Mouse (Mus musculus): ENCODE data around the gene Tgm1.

The Tgm1 gene

DNA sequence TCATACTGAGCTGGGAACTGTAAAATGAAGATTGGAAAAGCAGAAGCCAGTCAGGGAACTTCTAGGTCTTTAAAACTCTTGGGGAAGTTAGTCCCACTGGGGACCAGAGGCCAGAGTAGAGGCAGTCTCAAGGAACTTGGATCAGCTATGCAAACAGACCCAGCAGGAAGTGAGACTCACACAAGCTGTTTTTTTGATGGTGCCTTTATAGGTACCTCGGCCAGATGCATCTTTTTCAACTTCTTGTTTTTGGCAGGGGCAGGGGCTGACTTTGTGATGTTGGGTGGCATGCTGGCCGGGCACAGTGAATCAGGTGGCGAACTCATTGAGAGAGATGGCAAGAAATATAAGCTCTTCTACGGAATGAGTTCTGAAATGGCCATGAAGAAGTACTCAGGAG lies 36.1 kb downstream of the Tgm1 start:
- no peak for DNase-seq (ENCODE audit: low spot score in 2 of 2)

DNA sequence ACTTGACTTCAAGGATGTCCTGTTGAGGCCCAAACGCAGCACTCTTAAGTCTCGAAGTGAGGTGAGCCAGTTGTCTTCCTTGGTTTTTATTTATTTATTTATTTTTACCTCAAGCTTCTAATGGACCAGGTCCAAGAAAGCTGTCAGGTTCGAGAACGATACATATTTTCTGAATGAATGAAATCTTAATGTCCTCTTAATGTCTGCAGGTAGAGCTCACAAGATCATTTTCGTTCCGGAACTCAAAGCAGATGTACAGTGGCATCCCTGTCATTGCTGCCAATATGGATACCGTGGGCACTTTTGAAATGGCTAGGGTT lies 41.0 kb downstream of the Tgm1 start:
- DNase-seq (ENCODE audit: low spot score in 2 of 2) = no peak

DNA sequence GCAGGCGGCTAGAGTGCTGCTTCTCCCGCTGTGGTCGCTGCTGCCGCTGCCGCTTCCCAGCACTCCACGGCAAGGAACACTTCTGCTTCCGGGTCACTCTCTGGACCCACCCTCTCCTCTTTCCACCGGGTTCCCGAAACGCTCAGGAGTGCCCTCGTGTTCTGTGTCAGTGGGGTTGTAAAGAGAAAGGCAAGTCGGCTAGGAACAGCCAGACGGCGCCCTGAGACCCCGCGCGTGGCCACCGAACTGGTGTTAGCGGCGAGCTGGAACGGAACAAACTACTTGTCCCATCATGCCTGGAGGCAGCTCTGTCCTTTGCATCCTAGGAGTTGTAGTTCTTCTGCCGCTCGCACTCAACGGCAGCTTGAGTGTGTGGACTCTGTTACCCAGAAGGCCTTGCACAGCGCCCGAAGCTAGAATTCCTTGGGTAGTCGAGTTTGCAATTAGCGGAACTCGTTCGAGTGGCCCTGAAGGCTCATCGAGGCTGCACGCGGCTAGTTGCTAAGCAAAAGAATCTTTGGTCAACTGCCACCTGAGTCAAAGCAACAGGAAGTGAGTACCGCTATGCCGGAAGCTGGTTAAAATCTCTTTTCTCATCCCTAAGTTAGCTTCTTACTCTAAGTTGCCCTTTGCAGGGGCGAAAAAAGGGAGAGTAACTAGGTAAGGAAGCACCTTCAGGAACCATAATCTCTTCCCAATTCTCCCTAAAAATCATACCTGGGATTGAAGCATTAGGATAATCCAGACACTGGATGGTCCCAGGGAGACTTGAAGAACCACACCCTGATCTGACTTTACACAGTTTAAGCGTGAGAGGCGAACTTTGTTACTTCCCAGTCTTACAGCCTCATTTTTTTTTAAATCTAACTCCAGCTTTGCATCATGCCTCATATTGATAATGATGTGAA lies 41.6 kb downstream of the Tgm1 start, which contains the start of the genes Gmpr2 and Nedd8:
Gene Gmpr2 (plus strand): TSS at position 109 of the 908 bp plus-strand sequence.
Gene Nedd8 (minus strand): TSS at position 292 of the 908 bp plus-strand sequence.
- peak; percentile 87 to 90 for DNase-seq (ENCODE audit: low spot score in 2 of 2)

DNA sequence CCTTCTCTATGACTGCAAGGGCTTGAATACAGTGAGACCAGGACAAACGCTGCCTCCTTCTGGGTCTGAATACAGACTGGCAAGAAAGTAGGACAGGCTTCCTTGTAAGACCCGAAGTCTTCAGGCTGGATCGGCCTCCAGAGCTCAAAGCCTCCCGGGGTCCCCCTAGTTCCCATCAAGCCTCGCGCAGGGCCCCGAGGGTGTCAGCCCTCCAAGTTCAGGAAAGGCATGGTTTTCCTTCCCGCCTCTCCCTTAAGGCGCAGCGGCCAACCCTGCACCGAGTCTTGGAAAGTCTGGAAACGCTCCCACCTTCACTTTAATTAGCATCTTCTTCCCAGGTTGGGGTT lies 42.3 kb downstream of the Tgm1 start:
- DNase-seq (ENCODE audit: low spot score in 2 of 2) = no peak

DNA sequence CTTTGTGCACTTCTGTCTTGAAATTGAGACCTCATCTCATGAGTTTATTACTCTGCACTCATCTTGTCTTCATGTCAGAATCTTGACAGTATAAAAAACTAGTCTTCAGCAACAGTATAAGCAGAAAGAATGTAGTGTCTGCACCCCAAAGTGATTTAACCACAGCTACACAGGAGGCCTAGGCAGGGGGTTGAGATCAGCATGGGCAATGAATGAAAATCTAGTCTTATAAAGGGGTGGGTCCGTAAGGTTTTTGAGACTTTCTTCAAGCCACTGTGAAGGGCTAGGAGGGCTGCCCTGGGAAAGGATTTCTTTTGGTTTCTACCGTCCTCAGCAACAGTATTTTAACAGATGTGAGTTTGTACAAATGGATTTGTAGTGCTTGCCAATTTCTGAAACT lies 53.1 kb downstream of the Tgm1 start:
- no peak for DNase-seq (ENCODE audit: low spot score in 2 of 2)

DNA sequence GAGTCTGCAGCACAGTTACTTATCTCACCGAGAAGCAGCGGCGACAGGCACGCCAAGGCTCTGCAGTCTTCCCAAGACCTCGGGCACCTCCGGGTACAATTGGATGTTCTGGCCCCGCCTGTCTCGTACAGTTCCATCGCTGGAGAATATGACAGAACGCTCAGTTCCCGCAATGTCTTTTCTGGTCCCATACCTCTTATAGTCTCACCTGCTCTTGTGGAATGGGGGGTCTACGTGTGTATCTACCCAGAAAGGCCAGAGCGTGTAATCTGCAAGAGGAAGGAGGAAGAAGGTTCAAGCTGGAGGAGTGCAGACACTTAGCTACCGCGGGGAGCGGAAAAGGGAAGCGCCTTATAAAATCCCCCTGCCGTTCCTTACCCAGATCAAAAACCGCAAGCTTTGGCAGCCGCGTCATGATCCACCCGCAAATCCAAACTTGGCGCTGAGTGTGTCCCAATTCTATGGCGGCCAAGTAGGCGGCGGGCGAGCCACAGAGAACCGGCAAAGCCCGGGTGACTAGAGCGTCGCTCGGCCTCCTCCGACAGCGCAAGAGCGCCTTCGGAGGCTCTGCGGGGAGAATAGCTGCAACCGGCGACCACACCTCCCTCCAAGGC lies 53.7 kb downstream of the Tgm1 start, which contains the start of gene Mdp1:
Gene Mdp1 (minus strand): TSS at position 549 of the 614 bp plus-strand sequence.
- DNase-seq (ENCODE audit: low spot score in 2 of 2) = peak; percentile 58 to 69

DNA sequence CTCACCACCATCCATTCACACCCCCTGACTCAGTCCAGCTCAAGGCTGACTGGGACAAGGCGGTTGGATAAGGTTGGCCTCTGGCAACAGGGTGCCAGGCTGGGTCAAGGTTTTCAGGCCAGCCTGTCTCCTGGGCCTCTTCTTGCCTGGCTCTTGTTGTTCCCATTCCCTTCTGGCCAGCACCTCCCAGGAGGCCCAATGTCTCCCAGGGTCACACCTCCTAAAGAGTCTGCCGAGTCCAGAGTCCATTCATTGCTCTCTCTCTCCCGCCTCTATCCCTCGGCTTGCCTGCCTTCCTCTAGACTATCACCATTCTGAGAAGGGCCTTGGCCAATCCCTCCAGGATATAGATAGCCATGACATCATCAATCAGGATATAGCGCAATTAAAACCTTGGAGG lies 55.7 kb downstream of the Tgm1 start:
- no peak for DNase-seq (ENCODE audit: low spot score in 2 of 2)

DNA sequence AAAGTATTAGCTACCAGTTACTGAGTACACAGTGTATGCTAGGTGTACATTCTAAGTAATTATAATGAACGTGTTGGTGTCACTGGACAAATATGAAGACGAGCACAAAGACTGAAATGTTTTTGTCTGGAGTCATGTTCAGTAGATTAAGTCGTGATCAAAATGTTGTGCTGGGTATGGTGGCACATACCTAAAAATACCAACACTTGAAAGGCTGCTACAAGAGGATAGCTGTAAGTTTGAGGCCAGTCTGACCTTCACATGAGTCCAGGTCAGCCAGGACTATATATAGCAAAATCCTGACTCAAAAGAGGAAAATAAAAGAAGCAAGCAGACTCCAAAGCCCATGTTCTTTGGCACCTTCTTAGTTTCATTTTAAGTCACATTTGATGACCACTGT lies 56.8 kb downstream of the Tgm1 start:
- no peak for DNase-seq (ENCODE audit: low spot score in 2 of 2)

DNA sequence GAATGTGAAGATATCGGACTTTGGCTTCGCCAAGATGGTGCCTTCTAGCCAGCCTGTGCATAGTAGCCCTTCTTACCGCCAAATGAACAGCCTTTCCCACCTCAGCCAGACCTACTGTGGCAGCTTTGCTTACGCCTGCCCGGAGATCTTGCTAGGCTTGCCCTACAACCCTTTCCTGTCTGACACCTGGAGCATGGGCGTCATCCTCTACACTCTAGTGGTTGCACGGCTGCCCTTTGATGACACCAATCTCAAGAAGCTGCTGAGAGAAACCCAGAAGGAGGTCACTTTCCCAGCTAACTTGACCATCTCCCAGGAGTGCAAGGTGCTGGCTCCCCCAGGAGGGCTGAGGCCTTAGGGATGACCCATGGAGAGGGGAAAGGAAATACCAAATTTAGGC lies 62.2 kb downstream of the Tgm1 start:
- no peak for DNase-seq (ENCODE audit: low spot score in 2 of 2)

Data from frontal cortex, postnatal 25 days (tissue).